Mouse (Mus musculus) testis, adult 2 months (tissue): ENCODE measurements around the gene Magi2. TPM values are rescaled to one million over a fixed set of nuclear protein-coding genes. Genes with fewer than 3 reads are reported as not detected.

Experiments
- H3K27ac ChIP-seq: fragments of 200-500 bp; 2 replicates; pipeline ENCODE4 v1.5.1; 2012; ENCODE audit warnings: low read depth, low read length; ENCODE audit not compliant: control insufficient read depth, insufficient read depth
- H3K27me3 ChIP-seq: fragments of 200-500 bp; 2 replicates; pipeline ENCODE4 v1.6.1; 2012; ENCODE audit warnings: mild to moderate bottlenecking, low read length, moderate library complexity; ENCODE audit not compliant: control insufficient read depth, insufficient read depth
- H3K36me3 ChIP-seq: fragments of 200-500 bp; 2 replicates; pipeline ENCODE4 v1.6.1; 2012; ENCODE audit warnings: mild to moderate bottlenecking, low read length; ENCODE audit not compliant: control insufficient read depth, insufficient read depth
- H3K4me1 ChIP-seq: fragments of 200-500 bp; 2 replicates; pipeline ENCODE4 v1.6.1; 2012; ENCODE audit warnings: low read length; ENCODE audit not compliant: control insufficient read depth, insufficient read depth
- H3K4me3 ChIP-seq: fragments of 200-500 bp; 2 replicates; pipeline ENCODE4 v1.5.1; 2012; ENCODE audit warnings: low read depth, mild to moderate bottlenecking, low read length, moderate library complexity, mixed read lengths; ENCODE audit not compliant: control insufficient read depth
- CTCF ChIP-seq: fragments of 200-500 bp; IDR thresholded peaks from 2 replicates; pipeline ENCODE4 v1.5.1; 2012; ENCODE audit warnings: low read depth, mild to moderate bottlenecking, inconsistent platforms, low read length, moderate library complexity; ENCODE audit not compliant: control insufficient read depth, insufficient read depth, insufficient replicate concordance
- POLR2A ChIP-seq: fragments of 200-500 bp; IDR thresholded peaks from 2 replicates; pipeline ENCODE4 v1.6.1; 2012; ENCODE audit warnings: low read depth, mild to moderate bottlenecking, inconsistent platforms, low read length, moderate library complexity; ENCODE audit not compliant: control insufficient read depth
- polyA plus RNA-seq: library from polyadenylated mRNA; depleted of rRNA; stranded (reverse); fragments of >200 nt; gene quantifications from 2 replicates; pipeline ENCODE4 v1.2.3, GENCODE M21; 2012

The Magi2 gene
- polyA plus RNA-seq, 1 experiment = 6.3 TPM

DNA sequence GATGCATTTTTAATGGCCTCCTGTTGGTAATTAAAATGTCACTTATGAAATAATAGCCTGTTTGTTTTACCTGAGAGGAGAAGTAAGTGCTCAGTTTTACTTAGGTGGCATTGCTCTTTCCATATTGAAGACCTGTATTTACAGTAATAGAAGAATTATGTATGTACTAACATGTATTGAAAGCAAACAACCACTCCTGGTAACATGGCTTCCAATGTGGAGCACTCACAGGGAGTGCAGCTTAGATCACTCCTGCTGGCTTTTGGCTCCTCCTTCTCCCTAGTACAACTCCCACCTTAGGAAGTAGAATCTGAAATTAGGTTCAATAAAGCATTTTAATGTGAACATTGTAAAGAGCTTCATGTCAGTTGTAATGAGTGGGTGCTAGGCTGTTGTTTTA is 877.0 kb downstream of the Magi2 start:
- H3K27me3 ChIP-seq = no peaks in the 10 kb centered on the region
- no peaks in the 10 kb centered on the region for H3K4me1 ChIP-seq
- no peak for TF ChIP-seq CTCF
- no peak for TF ChIP-seq POLR2A
- H3K4me3 ChIP-seq = no peak overlapping the region
- H3K36me3 ChIP-seq = no peaks in the 10 kb centered on the region
- H3K27ac ChIP-seq = no peak overlapping the region

DNA sequence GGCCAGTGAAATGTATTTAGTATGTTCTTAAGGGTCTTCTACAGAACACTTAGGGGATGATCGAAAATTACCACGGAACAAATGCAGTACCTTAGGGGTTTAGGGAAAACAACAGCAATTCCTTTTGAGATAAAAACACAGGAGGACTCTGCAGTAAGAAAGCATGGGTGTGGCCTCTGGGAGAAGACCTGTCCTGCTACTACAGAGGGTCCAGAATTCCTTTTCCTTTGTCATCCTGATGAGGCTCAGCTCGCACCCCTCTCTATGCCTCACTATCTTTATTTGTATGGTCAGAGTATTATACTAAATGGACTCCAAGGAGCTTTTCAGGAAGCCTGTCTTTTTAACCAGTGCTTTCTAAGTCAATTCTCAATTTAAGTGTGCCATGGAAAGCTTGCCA is 877.7 kb downstream of the Magi2 start:
- Histone ChIP-seq H3K27me3 (no peaks in the 10 kb centered on the region), H3K36me3 (no peaks in the 10 kb centered on the region), H3K27ac (no peak overlapping the region), H3K4me3 (no peak overlapping the region), H3K4me1 (no peaks in the 10 kb centered on the region)
- TF ChIP-seq CTCF (no peak), POLR2A (no peak)

DNA sequence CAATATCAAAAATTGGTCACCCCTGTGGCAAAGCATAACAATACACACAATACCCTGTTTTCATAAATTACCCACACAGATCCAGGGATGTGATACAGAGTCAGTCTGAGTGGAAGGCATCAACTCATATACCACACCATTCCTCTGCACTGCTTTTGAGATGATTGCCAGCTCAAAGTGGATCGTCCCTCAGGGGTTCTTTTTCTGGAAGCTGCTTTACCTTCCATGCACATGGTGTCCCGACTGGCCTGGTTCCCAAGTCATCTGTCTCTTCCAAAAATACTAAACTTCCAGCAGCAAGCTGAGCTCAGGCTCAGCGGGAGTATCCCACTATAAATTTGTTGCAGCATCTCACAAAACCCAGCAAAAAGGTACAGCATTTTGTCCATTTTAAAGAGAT is 882.7 kb downstream of the Magi2 start:
- Histone ChIP-seq H3K27ac (no peak overlapping the region), H3K36me3 (no peaks in the 10 kb centered on the region), H3K4me1 (no peaks in the 10 kb centered on the region), H3K4me3 (no peak overlapping the region), H3K27me3 (no peaks in the 10 kb centered on the region)
- TF ChIP-seq CTCF = no peak

DNA sequence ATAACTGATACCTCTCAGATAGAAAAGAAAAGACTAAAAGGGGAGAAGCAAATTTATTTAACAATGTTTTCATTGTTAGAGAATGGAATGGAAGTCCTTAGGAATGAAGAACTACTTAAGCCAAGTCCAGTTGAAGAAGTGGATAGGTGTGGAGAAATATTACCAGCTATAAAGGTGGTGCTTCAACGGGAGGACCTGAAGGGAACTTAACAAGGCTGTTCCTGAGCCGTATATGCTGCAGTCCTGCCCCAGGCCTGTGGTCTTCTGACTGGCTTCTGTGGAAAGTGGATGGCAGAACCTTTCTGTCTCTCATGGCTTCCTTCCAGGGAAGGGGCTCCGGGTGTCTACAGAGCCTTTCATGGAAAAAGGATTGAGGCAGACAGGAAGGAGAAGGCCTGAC is 890.3 kb downstream of the Magi2 start:
- Histone ChIP-seq H3K36me3 (no peaks in the 10 kb centered on the region), H3K27me3 (no peaks in the 10 kb centered on the region), H3K4me1 (no peaks in the 10 kb centered on the region), H3K4me3 (no peak overlapping the region), H3K27ac (no peak overlapping the region)
- TF ChIP-seq POLR2A (no peak), CTCF (no peak)

DNA sequence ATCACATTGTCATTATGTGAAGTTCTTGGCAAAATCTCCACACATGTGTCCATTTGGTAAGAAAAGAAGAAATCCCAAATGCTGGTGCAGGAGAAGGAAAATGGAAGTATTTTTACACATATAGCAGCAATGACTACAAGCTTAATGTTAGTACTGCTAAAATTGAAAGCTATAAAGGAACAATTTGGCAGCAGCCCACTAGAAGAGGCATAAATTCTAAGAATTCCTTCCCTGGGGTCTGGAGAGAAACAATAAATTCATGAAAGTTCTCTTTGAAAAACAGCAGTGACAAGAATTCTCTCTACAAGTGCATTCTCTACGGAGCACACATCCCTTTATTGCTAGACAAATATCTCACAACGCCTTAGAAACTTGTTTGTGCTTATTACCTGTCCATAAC is 913.4 kb downstream of the Magi2 start:
- Histone ChIP-seq H3K36me3 (no peaks in the 10 kb centered on the region), H3K4me1 (no peaks in the 10 kb centered on the region), H3K27me3 (no peaks in the 10 kb centered on the region), H3K27ac (no peak overlapping the region), H3K4me3 (no peak overlapping the region)
- TF ChIP-seq POLR2A (no peak), CTCF (no peak)

DNA sequence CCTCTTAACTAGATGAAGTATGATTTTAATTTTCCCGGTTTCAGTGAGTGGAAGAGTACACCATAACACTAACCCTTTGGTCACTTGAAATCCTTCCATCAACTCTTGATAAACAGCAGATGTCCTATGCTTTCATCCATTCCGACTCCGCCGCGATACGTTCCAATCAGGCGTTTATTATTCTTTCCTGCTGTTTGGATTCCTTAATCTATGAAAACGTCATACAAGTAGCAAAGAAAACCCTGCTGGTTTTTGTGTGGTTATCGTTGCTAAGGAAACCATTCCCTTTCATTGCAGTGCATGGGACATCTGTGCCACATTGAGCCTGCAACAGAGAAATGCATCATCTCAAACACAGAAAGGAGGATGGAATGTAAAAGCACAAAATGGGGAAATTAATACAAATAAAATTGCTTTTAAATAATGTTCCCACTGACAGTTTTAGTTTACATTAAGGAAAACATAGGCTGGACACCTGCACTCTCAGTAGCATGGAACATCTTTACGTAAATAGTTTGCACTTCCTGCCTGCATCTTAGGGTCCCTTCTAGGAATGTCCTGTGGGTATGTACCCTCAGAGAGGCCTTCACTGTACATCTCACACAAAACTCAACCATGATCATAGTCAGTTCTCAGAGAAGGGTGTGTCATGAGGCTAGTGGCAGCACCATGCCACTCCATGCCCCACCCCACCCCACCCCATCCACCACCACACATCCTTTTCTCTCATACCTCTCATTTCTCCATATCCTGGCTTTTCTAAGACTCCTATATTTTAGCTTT is 914.0 kb downstream of the Magi2 start:
- H3K27me3 ChIP-seq = no peaks in the 10 kb centered on the region
- H3K4me1 ChIP-seq = no peaks in the 10 kb centered on the region
- H3K27ac ChIP-seq = no peak overlapping the region
- TF ChIP-seq CTCF = no peak
- no peak for TF ChIP-seq POLR2A
- no peak overlapping the region for H3K4me3 ChIP-seq
- no peaks in the 10 kb centered on the region for H3K36me3 ChIP-seq

DNA sequence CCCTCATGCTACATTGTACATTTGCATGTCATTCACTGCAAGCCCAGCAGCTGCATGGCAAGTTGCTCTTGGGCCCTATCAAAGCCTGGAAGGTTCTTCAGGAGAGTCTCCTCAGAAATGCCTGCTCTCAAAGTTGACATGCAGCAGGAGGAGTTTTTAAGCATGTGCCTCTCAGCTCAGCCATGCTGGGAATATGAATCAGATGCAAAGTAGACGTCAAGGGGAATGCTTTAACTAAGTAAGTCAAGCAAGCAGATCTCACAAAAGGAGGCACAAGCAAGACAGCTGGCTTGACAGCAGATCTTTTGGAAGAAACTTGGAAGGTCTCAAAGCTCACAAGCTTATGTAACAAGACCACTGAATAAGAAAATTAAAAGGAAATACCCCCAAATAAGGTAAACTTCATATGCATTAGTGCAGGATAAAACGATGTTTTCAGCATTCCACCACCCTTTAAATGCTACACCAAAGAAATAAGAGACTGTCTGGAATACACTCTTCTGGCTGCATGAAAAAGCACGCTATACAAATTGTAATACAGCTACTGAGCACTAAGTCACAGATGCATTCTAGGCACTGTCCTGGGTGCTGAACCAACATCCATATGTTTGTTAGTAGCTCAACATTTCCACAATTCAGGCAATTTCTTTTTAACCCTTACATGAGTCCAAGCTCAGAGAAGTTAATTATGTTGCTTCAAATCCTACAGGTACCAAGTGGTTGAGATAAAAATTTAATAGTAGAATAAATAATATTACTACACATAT is 926.7 kb downstream of the Magi2 start:
- H3K27ac ChIP-seq = no peak overlapping the region
- no peaks in the 10 kb centered on the region for H3K4me1 ChIP-seq
- H3K36me3 ChIP-seq = no peaks in the 10 kb centered on the region
- no peaks in the 10 kb centered on the region for H3K27me3 ChIP-seq
- H3K4me3 ChIP-seq = no peak overlapping the region
- TF ChIP-seq POLR2A = no peak
- TF ChIP-seq CTCF = no peak

DNA sequence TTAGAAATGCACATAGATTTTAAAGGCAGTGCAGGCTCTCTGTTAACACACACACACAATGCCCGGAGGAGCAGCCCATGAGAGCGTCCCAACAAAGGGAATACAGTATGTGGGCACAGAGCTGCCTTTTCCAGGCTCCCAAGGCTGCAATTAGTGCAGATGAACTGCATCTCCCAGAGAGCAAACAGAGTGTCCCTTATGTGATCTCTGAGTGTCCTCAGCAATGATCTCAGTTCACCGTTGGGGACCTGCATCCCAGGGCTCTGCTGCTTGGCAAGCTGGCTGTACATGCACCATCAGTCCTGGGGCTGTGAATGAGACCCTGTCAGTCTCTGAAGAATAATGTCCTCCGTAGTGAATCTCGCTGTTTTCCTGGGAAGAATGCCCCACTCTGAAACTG is 969.9 kb downstream of the Magi2 start:
- H3K4me1 ChIP-seq = no peaks in the 10 kb centered on the region

More for the DNA sequence above, 969.9 kb downstream of the Magi2 start:
- no peak overlapping the region for H3K4me3 ChIP-seq
- TF ChIP-seq POLR2A (no peak), CTCF (no peak)
- H3K27me3 ChIP-seq = no peaks in the 10 kb centered on the region
- H3K27ac ChIP-seq = no peak overlapping the region
- H3K36me3 ChIP-seq = no peaks in the 10 kb centered on the region
